In genomic region chr15:21885181-21885580, GRCm38 (mm10) we compare ENCODE assay signal across 9 mouse cellular contexts.
A peak's percentile ranks its signal among the peaks of the same experiment; 100 is the strongest.
DNase-seq lines count a peak whose midpoint lies in the region; ATAC-seq lines count a peak whose summit lies in the region.
"Had no signal": no experiment of that assay in that cellular context is flagged by ENCODE, and none has a peak within 500 bp of the region (broad histone marks: within the 10 kb centered on the region; RNA-seq: fewer than 3 reads in every experiment).

No protein-coding gene starts in this region.

- no peaks in the 10 kb centered on the region for H3K36me3 ChIP-seq in heart, embryonic 11.5 days (ENCODE audit: control insufficient read depth, insufficient read depth, low read length)
- no peaks in the 10 kb centered on the region for H3K36me3 ChIP-seq in midbrain, embryonic 15.5 days (replicated peaks)
- H3K36me3 ChIP-seq: liver, embryonic 13.5 days had no signal

- no peaks in the 10 kb centered on the region for H3K9me3 ChIP-seq in heart, embryonic 11.5 days (replicated peaks; ENCODE audit: control insufficient read depth, low read length)
- H3K9me3 ChIP-seq in midbrain, embryonic 15.5 days, result no peaks in the 10 kb centered on the region
- H3K9me3 ChIP-seq: liver, embryonic 13.5 days had no signal

- no peaks in the 10 kb centered on the region for H3K4me1 ChIP-seq in heart, embryonic 11.5 days (ENCODE audit: control insufficient read depth, insufficient read depth, low read length)
- no peaks in the 10 kb centered on the region for H3K4me1 ChIP-seq in midbrain, embryonic 15.5 days
- H3K4me1 ChIP-seq: liver, embryonic 13.5 days had no signal

- peak; percentile 54 for DNase-seq in heart, postnatal 4 days
- DNase-seq in MEL-GATA-1-ER (ENCODE audit: extremely low read depth, low read depth), result peak; percentile 49
- DNase-seq in cerebellum, postnatal 25 days, result peak; percentile 76 to 84
- peak; percentile 57 to 83 for DNase-seq in frontal cortex, postnatal 36 days (ENCODE audit: low spot score in 2 of 2)
- peak; percentile 37 to 82 for DNase-seq in layer of hippocampus, postnatal 25 days (ENCODE audit: extremely low spot score in 1 of 2, low spot score in 1 of 2)
- DNase-seq in spleen, postnatal 14 days (ENCODE audit: low spot score in 2 of 2), result no peak
- DNase-seq: liver, embryonic 13.5 days had no signal

- H3K27me3 ChIP-seq in heart, embryonic 11.5 days (ENCODE audit: control insufficient read depth, insufficient read depth, low read length), result no peaks in the 10 kb centered on the region
- H3K27me3 ChIP-seq in midbrain, embryonic 15.5 days (replicated peaks), result no peaks in the 10 kb centered on the region
- H3K27me3 ChIP-seq: liver, embryonic 13.5 days had no signal

- no peak overlapping the region for H3K4me2 ChIP-seq in heart, embryonic 11.5 days
- no peak overlapping the region for H3K4me2 ChIP-seq in midbrain, embryonic 15.5 days
- H3K4me2 ChIP-seq: liver, embryonic 13.5 days had no signal

- no peak overlapping the region for H3K27ac ChIP-seq in heart, embryonic 11.5 days (ENCODE audit: low read depth, low read length)
- no peak overlapping the region for H3K27ac ChIP-seq in midbrain, embryonic 15.5 days
- H3K27ac ChIP-seq: liver, embryonic 13.5 days had no signal

- 23% methylated on average over 2 of the region's 2 CpGs for WGBS in heart, embryonic 11.5 days (ENCODE audit: insufficient replicate concordance)
- 23% methylated on average over 2 of the region's 2 CpGs for WGBS in midbrain, embryonic 15.5 days

- no peak for ATAC-seq in heart, embryonic 11.5 days (replicated peaks; ENCODE audit: insufficient number of reproducible peaks, low FRiP score, low TSS enrichment)
- peak; percentile 82; the same call in 1 of the 2 replicates for ATAC-seq in midbrain, embryonic 15.5 days (replicated peaks)

- H3K9ac ChIP-seq in heart, embryonic 11.5 days (ENCODE audit: low read depth, low read length), result no peak overlapping the region
- H3K9ac ChIP-seq in midbrain, embryonic 15.5 days, result no peak overlapping the region
- H3K9ac ChIP-seq: liver, embryonic 13.5 days had no signal

- H3K4me3 ChIP-seq in heart, embryonic 11.5 days (ENCODE audit: low read depth, low read length), result no peak overlapping the region
- no peak overlapping the region for H3K4me3 ChIP-seq in midbrain, embryonic 15.5 days
- H3K4me3 ChIP-seq: liver, embryonic 13.5 days had no signal

Comparison
In these comparisons a context has a peak if more than half of its experiments do, and no peak if none do; other contexts are left out.
1. DNase-seq: peak in heart, postnatal 4 days (single experiment), MEL-GATA-1-ER (single experiment), cerebellum, postnatal 25 days (2 of 2), frontal cortex, postnatal 36 days (2 of 2) and layer of hippocampus, postnatal 25 days (2 of 2); none in spleen, postnatal 14 days (0 of 2).